Mouse (Mus musculus) adrenal gland, adult 18-20 months (tissue): ENCODE results near the gene Ank3. TPM values are rescaled to one million over a fixed set of nuclear protein-coding genes. Genes with fewer than 3 reads are reported as not detected.

Source experiments
- DNase-seq, 2 experiments: peaks; one replicate each; pipeline ENCODE4 v3.0.0; 2021 to 2022; ENCODE audit warnings: low spot score in 2 of 2
- total RNA-seq, 2 experiments: library from RNA; stranded (reverse); gene quantifications; 1 replicate in 1 of 2; 2 replicates in 1 of 2; pipeline ENCODE4 v1.2.3; 2021

Ank3 gene
- total RNA-seq, 2 experiments from 2014 or later = 10.1 to 11.7 TPM

DNA sequence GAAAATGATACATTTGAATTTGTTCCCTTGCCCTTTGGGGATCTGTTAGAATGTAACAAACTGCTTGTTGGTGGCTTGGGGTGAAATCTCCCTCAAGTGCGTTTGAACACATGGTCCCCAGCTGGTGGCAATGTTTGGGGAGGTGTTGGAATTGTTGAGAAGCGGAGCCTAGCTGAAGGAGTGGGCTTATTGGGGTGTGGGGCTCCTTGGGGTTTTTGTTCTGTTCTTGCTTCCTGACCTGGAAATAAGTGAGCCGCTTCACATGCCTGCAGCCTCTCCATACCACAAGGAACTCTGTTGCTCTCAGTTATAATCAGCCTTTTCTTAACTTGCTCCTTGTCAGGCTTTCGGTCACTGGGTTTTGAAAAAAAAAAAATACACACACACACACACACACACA is 73.3 kb downstream of the Ank3 start:
- DNase-seq = no peak

DNA sequence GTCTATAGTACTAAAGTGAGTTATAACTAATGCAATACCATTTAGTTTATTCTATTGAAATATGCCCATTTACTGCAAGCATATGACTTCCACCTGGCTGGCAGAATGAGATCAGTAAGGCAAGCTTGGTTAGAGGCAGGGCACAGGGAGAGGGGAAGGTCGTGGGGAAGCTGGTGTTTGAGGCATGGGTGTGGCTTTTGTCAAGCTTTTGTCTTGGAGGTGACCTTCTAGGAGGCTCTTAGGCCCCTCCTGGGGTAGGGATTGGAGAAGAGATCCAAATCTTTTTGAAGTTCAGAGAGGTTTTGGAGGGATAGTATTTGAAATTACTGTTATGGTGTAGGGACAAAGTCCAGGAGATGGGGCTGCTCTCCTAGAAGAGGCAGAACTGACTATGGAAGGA is 78.3 kb downstream of the Ank3 start:
- DNase-seq = no peak

DNA sequence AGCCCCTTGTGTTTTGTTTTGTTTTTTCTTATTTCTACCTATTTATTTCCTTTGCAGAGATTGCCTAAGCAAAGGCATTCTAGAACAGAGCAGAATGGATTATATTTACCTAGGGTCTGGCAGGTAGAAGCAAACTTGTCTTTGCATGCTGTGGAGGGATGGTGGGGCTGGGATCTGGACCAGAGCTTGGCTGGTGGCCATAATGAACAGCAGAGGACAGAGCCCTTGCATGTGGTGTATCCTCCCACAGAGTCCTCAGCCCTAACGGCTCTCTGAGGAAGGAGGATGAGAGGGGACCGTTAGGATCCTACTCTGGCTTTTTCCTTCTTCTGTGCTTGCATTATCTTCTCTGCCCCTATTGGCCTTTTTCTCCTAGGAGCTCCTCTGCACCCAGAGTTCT is 79.1 kb downstream of the Ank3 start:
- DNase-seq = no peak

DNA sequence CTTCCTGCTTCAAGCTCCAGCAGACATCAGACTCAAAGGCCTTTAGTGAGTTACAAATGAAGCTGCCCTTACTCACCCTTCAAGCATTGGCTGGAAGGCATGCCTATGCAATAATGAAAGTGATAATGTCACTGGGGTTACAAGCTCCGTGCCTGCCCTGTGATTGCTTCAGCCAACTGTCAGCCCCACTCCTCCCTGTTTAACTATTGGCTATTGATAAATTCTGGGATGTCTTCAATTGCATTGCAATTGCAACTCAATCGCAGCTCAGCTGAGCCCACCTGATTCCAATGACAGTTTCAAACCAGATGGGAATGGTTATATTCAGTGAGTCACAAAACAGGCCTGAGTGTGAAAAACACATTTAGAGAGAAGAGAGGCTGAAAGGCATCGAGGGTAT is 80.3 kb downstream of the Ank3 start:
- DNase-seq = no peak

DNA sequence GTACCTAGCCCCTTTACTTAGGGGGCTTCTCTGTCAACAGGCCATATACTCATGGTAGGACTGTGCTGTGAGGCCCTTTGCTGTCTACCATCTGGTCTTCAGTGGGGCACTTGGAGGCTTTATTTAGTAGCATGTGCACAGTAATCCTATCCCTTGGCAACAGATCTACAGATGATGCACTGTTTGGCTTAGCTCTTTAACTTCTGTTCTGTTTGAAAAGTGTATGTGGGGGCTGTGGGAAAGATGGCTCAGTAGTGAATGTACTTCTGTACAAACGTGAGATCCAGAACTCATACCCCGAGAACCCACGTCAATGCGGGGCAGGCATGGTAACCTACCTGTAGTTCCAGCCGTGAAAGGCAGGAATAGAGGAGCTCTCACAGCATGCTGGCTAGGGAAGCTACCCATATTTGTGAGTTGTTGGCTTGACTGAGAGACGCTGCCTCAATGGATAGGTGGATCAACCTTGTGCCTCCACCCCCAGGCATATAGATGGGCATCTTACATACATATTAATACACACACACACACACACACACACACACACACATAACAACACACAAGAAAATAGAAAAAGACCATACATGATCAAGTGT is 86.7 kb downstream of the Ank3 start:
- no peak for DNase-seq

DNA sequence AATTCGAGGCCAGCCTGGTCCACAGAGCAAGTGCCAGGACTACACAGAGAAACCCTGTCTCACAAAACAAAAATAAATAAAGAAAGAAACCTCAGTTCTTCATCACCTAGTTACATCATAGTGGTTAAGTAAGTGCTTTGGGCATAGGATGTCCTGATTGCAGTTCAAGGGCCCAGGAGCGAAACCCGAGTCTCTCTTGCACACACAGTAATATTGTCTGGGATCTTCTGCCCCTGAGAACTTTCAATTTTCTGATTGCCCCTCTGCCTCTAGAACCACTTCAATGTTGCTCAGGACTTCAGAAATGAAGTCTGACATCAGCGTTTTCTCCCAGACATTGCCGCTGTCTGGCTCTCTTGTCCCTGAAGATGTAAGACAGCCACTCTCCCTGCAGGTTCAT is 91.6 kb downstream of the Ank3 start:
- no peak for DNase-seq

DNA sequence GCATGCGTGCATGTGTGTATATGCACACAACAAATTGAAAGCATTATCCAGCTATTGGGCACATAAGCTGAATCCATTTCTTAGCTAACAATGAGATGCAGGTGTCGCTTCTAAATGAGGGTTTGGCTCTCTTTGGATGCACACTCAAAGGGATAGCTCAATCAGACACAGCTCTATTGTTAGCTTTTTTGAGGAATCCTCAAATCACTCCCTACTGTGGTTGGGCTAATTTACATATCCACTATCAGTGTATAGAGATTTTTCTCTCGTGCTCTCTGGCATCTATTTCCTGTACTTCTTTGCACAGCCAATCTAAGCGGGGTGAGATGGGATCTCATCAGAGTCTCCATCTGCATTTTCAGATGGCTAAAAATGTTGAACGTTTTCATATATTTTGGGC is 93.4 kb downstream of the Ank3 start:
- no peak for DNase-seq

DNA sequence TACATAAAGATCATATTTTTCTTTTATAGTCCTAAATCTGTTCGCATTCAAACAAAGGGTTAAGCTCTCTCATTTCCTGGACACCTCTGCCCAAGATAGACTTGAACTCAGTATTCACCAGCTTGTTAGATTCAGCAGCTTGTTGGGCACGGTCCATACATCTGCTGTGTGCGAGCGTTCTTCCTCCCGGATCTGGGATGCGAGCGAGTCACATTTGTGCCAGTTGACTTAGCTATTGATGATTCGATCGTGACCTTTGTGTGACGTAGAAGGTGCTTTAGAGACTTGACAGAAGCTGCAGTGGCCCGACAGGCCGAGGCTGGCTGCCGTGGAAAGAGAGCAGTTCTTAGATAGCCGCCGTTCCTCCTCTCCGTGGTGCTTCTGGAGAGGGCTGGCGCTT is 98.8 kb downstream of the Ank3 start:
- DNase-seq = no peak

DNA sequence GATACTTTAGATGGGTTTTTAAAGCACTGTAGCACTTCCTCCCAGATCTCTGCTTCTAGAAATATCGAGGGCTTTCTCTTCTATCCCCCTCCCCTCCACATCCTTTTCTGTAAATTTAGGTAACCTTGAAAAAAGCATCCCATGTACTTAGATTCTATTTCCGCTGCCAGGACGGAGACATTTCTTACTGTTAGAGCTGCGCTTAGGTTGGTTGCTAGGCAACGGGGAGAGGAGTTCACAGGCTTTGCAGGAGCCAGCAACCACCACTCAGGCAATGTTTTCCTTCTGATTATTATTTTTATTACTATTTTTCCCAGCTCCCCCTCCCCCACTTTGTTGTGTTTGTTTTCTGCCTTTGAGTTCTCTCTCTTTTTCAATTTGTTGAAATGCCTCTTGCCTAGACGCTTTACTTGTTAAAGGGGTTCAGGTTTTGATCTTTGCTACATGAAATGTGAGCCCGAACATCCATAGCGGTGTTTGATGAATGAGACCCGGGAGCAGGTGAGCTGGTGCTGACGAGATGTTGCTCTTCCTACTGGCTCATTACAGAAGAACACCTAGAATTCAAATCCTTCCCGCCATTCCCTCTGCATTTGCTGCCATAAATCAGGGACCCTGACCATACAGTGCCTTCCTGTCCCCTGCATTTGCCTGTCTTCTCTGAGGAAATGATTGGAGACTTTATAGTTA is 101.7 kb downstream of the Ank3 start:
- no peak for DNase-seq

DNA sequence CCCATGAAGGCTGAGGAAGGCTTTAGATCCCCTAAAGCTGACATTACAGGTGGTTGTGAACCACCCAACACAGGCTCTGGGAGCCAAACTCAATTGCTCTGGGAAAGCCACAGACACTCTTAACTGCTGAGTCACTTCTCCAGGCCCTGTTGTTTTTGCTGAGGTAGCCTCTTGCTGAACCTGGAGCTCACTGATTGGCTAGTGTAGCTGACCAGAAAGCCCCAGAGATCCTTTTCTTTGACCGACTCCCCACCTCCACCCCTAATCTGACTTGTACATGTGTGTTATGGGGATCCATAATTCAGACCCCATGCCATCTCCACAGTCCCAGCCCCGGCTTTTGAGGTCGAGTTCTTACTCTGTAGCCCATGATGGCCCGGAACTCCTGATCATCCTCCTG is 105.2 kb downstream of the Ank3 start:
- DNase-seq = no peak

DNA sequence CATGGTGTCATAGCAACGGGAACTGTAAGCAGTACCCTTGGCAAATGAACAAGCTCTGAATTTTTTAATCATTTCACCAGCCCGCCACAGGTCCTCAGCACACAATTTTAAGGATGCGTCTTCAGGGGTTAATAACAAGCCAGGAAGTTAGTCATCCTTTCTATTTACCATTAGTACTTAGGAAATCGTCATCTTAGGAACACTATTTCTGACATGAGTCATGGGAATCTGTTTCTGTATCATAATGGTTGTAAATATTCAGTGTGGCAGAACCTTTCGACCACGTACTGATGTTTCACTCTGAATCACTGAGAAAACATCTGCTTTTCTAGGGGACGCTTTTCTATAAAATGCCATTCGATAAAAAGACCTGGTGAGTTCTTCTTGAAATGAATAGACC is 109.1 kb downstream of the Ank3 start:
- no peak for DNase-seq

DNA sequence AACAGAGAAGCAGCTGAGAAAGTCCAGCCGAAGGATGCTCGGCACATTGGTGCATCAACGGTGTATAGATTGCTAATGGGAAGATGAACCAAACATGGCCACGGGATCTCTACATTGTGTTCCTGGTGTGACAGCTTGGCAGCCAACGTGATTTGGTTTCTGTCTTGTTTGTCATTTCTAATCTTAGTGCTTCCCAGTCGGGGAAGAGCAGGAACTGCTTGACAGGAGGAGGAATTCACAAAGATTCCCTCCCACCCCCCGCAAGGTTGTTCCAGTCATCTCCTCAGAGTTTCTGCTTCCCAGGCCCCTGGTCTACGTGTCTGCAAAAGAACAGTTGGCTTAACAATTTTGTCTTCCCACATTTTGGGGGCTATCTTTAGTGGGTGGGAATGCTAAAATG is 111.8 kb downstream of the Ank3 start:
- no peak for DNase-seq

DNA sequence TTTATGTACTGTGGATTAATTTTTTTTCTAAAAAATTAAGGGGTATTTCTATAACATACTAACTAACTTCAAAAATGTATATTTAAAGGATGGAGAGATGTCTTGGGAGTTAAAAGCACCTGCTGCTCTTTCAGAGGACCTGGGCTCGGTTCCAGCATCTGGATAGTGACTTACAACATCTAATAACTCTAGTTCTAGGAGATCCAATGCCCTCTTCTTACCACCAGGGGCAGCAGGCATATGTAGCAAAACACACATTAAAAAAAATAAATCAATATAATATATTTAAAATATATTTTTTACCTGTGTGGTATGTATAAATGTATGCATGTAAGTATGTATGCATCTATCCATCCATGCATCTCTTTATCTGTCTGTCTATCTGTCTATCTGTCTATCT is 112.7 kb downstream of the Ank3 start:
- no peak for DNase-seq

DNA sequence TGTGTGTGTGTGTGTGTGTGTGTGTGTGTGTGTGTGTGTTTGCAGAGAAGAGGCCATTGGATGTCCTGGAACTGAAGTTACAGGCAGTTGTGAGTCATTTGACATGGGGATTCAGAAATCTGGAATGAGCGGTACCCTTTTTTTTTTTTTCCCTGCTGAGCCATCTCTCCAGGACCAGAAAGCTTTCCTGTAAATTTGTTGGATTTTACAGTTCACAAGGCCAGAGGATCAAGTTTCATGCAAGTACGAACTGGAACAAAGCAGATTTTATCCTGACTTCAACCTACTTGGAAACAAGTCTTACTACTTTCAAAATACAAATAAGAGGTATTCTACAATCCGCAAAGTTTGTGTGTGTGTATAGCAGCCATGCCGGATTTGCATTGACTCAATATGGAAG is 123.4 kb downstream of the Ank3 start:
- no peak for DNase-seq

DNA sequence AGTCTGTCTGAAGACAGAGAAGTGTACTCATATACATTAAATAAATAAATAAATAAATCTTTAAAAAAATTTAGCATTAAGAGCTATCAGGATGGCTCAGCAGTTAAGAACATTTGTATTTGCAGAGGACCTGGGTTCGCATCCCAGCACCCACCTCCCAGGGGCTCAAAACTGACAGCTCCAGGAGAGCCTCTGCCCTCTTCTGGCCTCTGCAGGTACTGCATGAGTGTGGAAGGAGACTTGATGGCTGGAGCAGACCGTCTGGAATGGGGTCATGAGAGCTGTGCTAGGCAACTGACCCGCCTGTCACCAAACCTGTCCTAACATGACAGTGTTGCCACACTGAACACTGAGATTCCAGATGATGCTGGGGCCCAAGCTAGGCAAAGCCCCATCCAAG is 124.6 kb downstream of the Ank3 start:
- no peak for DNase-seq

DNA sequence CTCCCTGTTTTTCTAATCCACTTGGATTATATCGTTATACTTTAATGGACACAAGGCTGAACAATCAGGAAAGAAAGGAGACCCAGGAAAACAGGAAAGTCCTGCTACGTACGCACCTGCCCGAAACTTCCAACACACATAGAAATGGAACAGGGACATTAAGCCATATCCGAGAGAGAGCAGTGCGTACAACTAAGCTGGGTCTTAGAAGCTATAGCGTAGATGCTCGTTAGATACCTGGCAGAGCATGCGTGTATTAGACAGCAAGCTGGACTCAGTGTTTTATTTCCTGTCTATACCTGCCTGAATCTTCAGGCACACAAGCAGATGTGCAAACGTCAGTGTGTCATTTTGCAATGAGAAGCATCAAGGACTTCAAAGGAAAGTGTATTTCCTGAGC is 128.7 kb downstream of the Ank3 start:
- no peak for DNase-seq

DNA sequence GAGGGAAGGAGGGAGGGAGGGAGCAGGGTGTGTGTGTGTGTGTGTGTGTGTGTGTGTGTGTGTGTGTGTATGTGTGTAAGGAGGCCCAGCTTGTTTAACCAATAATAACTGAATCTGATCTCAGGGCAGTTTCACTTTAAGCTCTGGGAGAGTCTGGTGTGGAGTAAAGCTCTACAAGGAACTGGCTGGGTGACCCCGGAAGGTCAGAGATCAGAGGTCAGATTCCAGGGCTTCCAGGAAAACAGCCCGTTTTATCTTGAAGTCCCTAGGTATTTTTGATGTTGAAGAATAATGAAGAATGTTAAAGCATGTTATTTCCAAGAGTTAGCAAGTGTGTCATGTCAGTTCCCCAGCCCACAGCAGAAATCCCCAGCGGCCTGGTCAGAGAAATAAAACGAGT is 130.2 kb downstream of the Ank3 start:
- DNase-seq = no peak

DNA sequence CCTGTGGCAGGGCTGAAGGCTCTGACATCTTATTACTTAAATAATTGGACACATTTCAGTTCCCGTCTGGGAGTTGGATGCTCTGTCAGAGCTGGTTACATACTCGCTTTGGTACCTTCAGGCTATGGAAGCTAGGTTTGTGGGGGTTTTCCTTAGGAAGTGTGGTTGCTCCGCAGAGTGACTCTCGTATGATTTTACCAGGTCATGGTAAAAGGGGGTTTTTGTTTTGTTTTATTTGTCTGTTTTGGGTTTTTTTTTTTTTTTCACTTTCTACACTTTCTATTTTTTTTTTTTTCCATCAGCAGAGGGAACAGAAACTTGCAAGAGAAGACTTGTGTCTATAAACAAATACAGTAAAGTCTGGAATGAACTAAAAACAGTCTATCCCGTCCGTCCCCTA is 131.8 kb downstream of the Ank3 start:
- no peak for DNase-seq

DNA sequence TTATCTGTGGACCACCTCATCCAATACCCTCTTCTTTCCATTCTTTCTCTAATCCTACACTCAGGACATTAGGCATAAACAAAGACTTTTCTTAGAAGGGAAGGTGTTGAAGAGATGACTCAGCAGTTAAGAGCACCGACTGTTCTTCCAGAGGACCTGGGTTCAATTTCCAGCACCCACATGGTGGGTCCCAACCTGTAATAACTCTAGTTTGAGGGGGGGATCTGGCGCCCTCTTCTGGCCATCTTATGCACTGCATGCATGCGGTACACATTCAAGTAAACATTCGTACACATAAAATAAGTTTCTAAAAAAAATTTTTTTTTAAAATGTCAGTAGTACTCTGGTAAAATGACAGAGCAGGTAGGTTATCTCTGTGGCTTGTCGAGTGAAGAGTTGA is 133.0 kb downstream of the Ank3 start:
- DNase-seq = no peak

DNA sequence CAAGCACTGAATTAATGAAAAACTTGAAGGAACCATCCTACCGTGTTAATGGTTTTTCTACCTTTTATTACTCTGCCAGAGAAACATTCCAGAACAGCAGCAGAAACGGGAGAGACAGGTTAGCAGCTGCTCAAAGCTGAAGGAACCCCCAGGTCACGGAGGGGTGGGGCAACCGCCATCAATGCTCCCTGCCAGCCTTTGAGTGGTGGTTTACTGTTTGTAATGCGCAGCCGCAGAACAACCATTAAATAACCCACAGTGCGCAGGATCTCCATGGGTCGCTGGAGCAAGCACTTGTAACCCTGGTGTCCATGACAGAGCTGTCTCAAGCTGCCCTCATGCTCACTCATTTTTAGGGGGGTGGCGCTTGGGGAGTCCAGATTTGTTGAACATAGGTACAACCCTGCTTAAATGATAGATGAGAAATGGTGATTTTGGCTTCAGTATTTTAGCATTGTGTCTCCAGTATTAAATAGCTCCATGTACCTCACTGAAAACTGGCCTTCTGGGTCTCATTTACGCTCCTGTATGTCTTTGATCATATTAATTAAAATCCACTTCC is 133.7 kb downstream of the Ank3 start:
- no peak for DNase-seq

DNA sequence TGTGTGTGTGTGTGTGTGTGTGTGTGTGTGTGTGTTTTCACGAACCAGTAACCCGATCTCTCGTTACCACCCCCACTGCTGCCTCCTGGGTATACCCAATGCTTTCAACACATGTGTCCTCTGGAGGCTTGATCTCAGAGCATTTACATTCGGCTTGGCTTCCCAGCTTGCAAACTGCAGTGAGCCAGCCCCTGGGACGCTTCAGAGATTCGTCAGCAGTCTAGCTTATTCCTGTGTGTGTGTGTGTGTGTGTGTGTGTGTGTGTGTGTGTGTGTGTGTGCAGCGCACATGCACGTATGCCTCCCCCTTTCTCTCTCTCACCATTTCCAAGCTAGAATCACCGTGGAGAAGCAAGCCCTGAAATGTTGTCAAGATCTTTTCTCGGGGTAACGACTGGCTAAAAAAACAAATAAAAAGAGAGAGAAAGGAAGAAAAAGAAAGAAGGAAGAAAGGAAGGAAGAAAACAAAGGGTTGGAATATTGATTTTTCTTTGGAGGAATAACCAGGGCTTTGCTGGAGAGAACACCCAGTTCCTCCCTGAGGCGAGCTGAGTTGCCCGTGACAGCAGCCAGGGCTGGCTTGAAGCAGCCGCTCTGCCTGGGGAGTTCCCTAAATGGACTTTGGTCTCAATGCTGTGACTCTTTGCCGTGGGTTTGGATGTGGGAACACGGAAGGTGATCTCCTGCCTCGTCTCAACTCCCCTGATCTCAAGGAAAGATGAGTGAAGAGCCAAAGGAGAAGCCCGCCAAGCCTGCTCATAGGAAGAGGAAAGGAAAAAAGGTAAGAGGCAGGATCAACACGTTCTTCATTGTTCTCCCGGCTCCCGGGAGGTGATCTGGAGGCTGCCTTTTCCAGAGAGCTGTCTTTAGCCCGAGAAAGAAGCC is 135.2 kb downstream of the Ank3 start:
- peak in 1 of 2 experiments; percentile 6 for DNase-seq

DNA sequence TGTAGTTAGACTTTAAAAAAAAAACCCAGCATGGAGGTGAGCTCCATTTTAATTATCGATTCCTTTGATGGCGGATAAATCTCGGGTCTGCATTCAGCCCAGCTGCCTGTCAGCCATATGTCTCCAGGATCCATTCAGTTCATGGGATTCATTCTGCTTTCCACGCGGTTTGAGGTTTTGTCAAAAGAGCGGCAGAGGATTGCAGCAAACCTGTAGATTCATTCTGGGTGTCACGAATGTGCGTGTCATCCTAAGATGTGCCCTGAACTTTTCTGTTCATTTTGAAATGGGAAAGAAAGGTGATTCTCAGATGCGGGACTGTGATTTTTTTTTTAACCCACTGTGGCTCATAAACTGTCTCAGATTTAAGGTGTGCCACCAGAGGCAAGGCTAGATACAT is 136.1 kb downstream of the Ank3 start:
- DNase-seq = no peak
